Mouse (Mus musculus) embryonic fibroblast, embryonic 13.5 days (primary cell): ENCODE measurements at regions not wholly inside any gene's neighbourhood (a gene's known extent, or its start where the extent isn't known, plus 50 kb on each side); places are given as distances from the start of the nearest gene placed in this dataset.

Experiments
- CTCF ChIP-seq: IDR thresholded peaks from 2 replicates; pipeline ENCODE4 v1.5.1; 2011; ENCODE audit warnings: mild to moderate bottlenecking, control low read depth, low read length, moderate library complexity, borderline replicate concordance; ENCODE audit not compliant: insufficient read depth
- POLR2A ChIP-seq: IDR thresholded peaks from 2 replicates; pipeline ENCODE4 v1.6.1; 2011; ENCODE audit warnings: low read depth, mild to moderate bottlenecking, control low read depth, low read length, moderate library complexity

DNA sequence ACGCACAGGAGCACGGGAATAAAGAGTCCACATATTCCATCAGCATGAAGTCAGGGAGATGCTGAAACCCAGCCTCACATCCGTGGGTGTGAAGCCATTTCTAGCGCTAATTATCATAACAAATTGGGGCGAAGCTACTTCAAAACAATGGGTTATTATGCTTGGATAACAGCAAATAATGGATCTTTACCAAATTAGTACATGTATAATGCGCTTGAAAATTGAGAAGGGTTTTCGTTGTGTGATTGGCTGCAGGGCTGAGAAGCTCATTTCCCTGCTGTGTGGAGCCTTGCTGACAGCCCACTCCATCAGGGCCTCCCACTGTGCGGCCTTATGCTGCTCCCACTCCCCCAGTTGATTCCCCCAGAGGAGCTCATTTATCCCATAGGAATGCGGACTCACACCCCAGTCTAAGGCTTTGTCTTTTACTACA is 597.7 kb downstream of the Ets1 start:
- TF ChIP-seq CTCF (no peak), POLR2A (no peak)
